Mouse (Mus musculus): ENCODE results near the gene Oscp1. TPM values are rescaled to one million over a fixed set of nuclear protein-coding genes. Genes with fewer than 3 reads are reported as not detected.
A peak's percentile ranks its signal among the peaks of the same experiment; 100 is the strongest.

Gene Oscp1
- polyA plus RNA-seq, 1 experiment from 2014 or later = 19.2 TPM

- Histone ChIP-seq H3K36me3 (peaks cover 37% of the 10 kb centered on the region), H3K9me3 (no peaks in the 10 kb centered on the region), H3K27me3 (no peaks in the 10 kb centered on the region), H3K4me3 (peak overlapping the region; percentile 69), H3K9ac (peak overlapping the region; percentile 78), H3K4me1 (peaks cover 18% of the 10 kb centered on the region), H3K4me2 (peak overlapping the region; percentile 86), H3K27ac (peak overlapping the region; percentile 39; the same call in 1 of the 2 replicates)
- WGBS = 14% methylated on average over 19 of the region's 19 CpGs
- no peak for ATAC-seq (ENCODE audit: insufficient number of reproducible peaks, insufficient read depth, low FRiP score, low TSS enrichment, low read depth)
Observed at GRCm38 (mm10) chr4:126057207-126058133, 895 bp upstream of the Oscp1 start.

- no peak overlapping the region for H3K27ac ChIP-seq
- WGBS = 40% methylated on average over 9 of the region's 9 CpGs
- no peaks in the 10 kb centered on the region for H3K27me3 ChIP-seq
Observed at GRCm38 (mm10) chr4:126058997-126059362, 615 bp downstream of the Oscp1 start.

GRCm38 (mm10) chr4:126062856-126063255 lies 4.5 kb downstream of the Oscp1 start:
- H3K4me3 ChIP-seq = no peak overlapping the region
- H3K4me2 ChIP-seq = no peak overlapping the region
- H3K27ac ChIP-seq = no peak overlapping the region
- no peaks in the 10 kb centered on the region for H3K9me3 ChIP-seq
- peaks cover 10% of the 10 kb centered on the region for H3K4me1 ChIP-seq
- WGBS = 41% methylated on average over 1 of the region's 1 CpGs
- no peak overlapping the region for H3K9ac ChIP-seq
- no peaks in the 10 kb centered on the region for H3K27me3 ChIP-seq
- H3K36me3 ChIP-seq = no peaks in the 10 kb centered on the region
- no peak for ATAC-seq (ENCODE audit: insufficient number of reproducible peaks, insufficient read depth, low FRiP score, low TSS enrichment, low read depth)

More at GRCm38 (mm10) chr4:126058997-126059362, 615 bp downstream of the Oscp1 start:
- Histone ChIP-seq H3K9me3 (no peaks in the 10 kb centered on the region), H3K36me3 (peaks cover 24% of the 10 kb centered on the region), H3K9ac (peak overlapping the region; percentile 78), H3K4me1 (peaks cover 18% of the 10 kb centered on the region), H3K4me2 (peak overlapping the region; percentile 86), H3K4me3 (peak overlapping the region; percentile 69)
- no peak for ATAC-seq (ENCODE audit: insufficient number of reproducible peaks, insufficient read depth, low FRiP score, low TSS enrichment, low read depth)

GRCm38 (mm10) chr4:126065241-126065640 lies 6.9 kb downstream of the Oscp1 start:
- Histone ChIP-seq H3K4me3 (no peak overlapping the region), H3K36me3 (no peaks in the 10 kb centered on the region), H3K9me3 (no peaks in the 10 kb centered on the region), H3K4me1 (0 out of 2 replicates have a peak, but pooled peaks cover 2% of the 10 kb centered on the region), H3K27ac (no peak overlapping the region), H3K4me2 (no peak overlapping the region), H3K9ac (no peak overlapping the region), H3K27me3 (no peaks in the 10 kb centered on the region)
- no peak for ATAC-seq (ENCODE audit: insufficient number of reproducible peaks, insufficient read depth, low FRiP score, low TSS enrichment, low read depth)
- WGBS = 86% methylated on average over 7 of the region's 7 CpGs

GRCm38 (mm10) chr4:126067401-126068077 lies 9.2 kb downstream of the Oscp1 start:
- H3K27ac ChIP-seq = no peak overlapping the region
- WGBS = 72% methylated on average over 15 of the region's 15 CpGs
- no peak overlapping the region for H3K9ac ChIP-seq
- H3K4me3 ChIP-seq = no peak overlapping the region
- H3K4me2 ChIP-seq = no peak overlapping the region
- no peaks in the 10 kb centered on the region for H3K4me1 ChIP-seq
- H3K27me3 ChIP-seq = no peaks in the 10 kb centered on the region
- no peaks in the 10 kb centered on the region for H3K36me3 ChIP-seq
- no peaks in the 10 kb centered on the region for H3K9me3 ChIP-seq
- ATAC-seq (ENCODE audit: insufficient number of reproducible peaks, insufficient read depth, low FRiP score, low TSS enrichment, low read depth) = no peak

- H3K27ac ChIP-seq = no peak overlapping the region
- H3K9ac ChIP-seq = no peak overlapping the region
- WGBS = 83% methylated on average over 6 of the region's 6 CpGs
- no peak overlapping the region for H3K4me3 ChIP-seq
- no peaks in the 10 kb centered on the region for H3K4me1 ChIP-seq
- H3K36me3 ChIP-seq = no peaks in the 10 kb centered on the region
- ATAC-seq (ENCODE audit: insufficient number of reproducible peaks, insufficient read depth, low FRiP score, low TSS enrichment, low read depth) = no peak
- H3K9me3 ChIP-seq = no peaks in the 10 kb centered on the region
- no peaks in the 10 kb centered on the region for H3K27me3 ChIP-seq
- H3K4me2 ChIP-seq = no peak overlapping the region
Observed at GRCm38 (mm10) chr4:126068842-126069241, 10.5 kb downstream of the Oscp1 start.

- Histone ChIP-seq H3K4me1 (no peaks in the 10 kb centered on the region), H3K9ac (no peak overlapping the region), H3K27me3 (no peaks in the 10 kb centered on the region), H3K4me3 (no peak overlapping the region), H3K27ac (no peak overlapping the region), H3K4me2 (no peak overlapping the region), H3K36me3 (peaks cover 10% of the 10 kb centered on the region; the same call in 1 of the 2 replicates), H3K9me3 (no peaks in the 10 kb centered on the region)
- no peak for ATAC-seq (ENCODE audit: insufficient number of reproducible peaks, insufficient read depth, low FRiP score, low TSS enrichment, low read depth)
- WGBS = 84% methylated on average over 6 of the region's 6 CpGs
Observed at GRCm38 (mm10) chr4:126077833-126078232, 19.5 kb downstream of the Oscp1 start.

- H3K4me2 ChIP-seq = no peak overlapping the region
- no peaks in the 10 kb centered on the region for H3K4me1 ChIP-seq
- H3K36me3 ChIP-seq = peaks cover 14% of the 10 kb centered on the region; the same call in 1 of the 2 replicates
- H3K27me3 ChIP-seq = no peaks in the 10 kb centered on the region
- WGBS = 90% methylated on average over 4 of the region's 4 CpGs
- H3K4me3 ChIP-seq = no peak overlapping the region
- ATAC-seq (ENCODE audit: insufficient number of reproducible peaks, insufficient read depth, low FRiP score, low TSS enrichment, low read depth) = no peak
- H3K27ac ChIP-seq = no peak overlapping the region
- H3K9me3 ChIP-seq = no peaks in the 10 kb centered on the region
- H3K9ac ChIP-seq = no peak overlapping the region
Observed at GRCm38 (mm10) chr4:126079266-126079665, 20.9 kb downstream of the Oscp1 start.

- Histone ChIP-seq H3K27ac (no peak overlapping the region), H3K9ac (no peak overlapping the region), H3K27me3 (no peaks in the 10 kb centered on the region), H3K9me3 (no peaks in the 10 kb centered on the region), H3K4me1 (peaks cover 3% of the 10 kb centered on the region; the same call in 1 of the 2 replicates), H3K36me3 (peaks cover 14% of the 10 kb centered on the region; the same call in 1 of the 2 replicates), H3K4me3 (no peak overlapping the region), H3K4me2 (no peak overlapping the region)
- ATAC-seq (ENCODE audit: insufficient number of reproducible peaks, insufficient read depth, low FRiP score, low TSS enrichment, low read depth) = no peak
- 90% methylated on average over 1 of the region's 1 CpGs for WGBS
Observed at GRCm38 (mm10) chr4:126081601-126082000, 23.2 kb downstream of the Oscp1 start.

GRCm38 (mm10) chr4:126083021-126083420 lies 24.7 kb downstream of the Oscp1 start:
- no peaks in the 10 kb centered on the region for H3K27me3 ChIP-seq
- no peak for ATAC-seq (ENCODE audit: insufficient number of reproducible peaks, insufficient read depth, low FRiP score, low TSS enrichment, low read depth)
- peaks cover 14% of the 10 kb centered on the region; the same call in 1 of the 2 replicates for H3K36me3 ChIP-seq
- no peak overlapping the region for H3K9ac ChIP-seq
- 91% methylated on average over 9 of the region's 9 CpGs for WGBS
- no peaks in the 10 kb centered on the region for H3K9me3 ChIP-seq
- peaks cover 3% of the 10 kb centered on the region; the same call in 1 of the 2 replicates for H3K4me1 ChIP-seq
- H3K4me3 ChIP-seq = no peak overlapping the region
- H3K27ac ChIP-seq = no peak overlapping the region
- no peak overlapping the region for H3K4me2 ChIP-seq

GRCm38 (mm10) chr4:126084382-126084781 lies 26.0 kb downstream of the Oscp1 start:
- H3K4me2 ChIP-seq = no peak overlapping the region
- no peaks in the 10 kb centered on the region for H3K9me3 ChIP-seq
- ATAC-seq (ENCODE audit: insufficient number of reproducible peaks, insufficient read depth, low FRiP score, low TSS enrichment, low read depth) = no peak
- peaks cover 14% of the 10 kb centered on the region; the same call in 1 of the 2 replicates for H3K36me3 ChIP-seq
- 59% methylated on average over 8 of the region's 8 CpGs for WGBS
- H3K27ac ChIP-seq = no peak overlapping the region
- H3K9ac ChIP-seq = no peak overlapping the region
- peaks cover 3% of the 10 kb centered on the region; the same call in 1 of the 2 replicates for H3K4me1 ChIP-seq
- H3K27me3 ChIP-seq = no peaks in the 10 kb centered on the region
- no peak overlapping the region for H3K4me3 ChIP-seq
